Mouse (Mus musculus): ENCODE data around the gene Maz. TPM values are rescaled to one million over a fixed set of nuclear protein-coding genes. Genes with fewer than 3 reads are reported as not detected.
A peak's percentile ranks its signal among the peaks of the same experiment; 100 is the strongest.

Gene Maz
- total RNA-seq, 1 experiment from 2014 or later = 53.3 TPM

DNA sequence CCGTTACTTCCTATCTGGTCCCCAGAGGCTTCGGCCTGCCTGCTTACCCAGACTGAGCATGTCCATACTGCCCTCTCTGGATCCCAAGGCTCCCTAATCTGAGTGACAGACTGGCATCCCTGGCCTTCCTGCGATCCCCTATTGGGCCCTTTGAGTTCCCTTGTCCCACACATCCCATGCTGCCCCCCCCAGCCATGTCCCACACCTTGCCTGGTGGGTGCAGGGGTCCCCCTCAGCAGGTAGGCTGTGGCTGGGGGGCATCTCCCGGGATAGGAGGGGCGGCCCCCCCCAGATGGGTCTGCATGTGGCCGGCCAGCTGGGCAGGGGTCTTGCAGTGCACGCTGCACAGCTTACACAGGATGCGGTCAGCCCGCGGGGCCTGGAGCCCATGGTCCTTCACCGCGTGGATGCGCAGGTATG lies 3.6 kb downstream of the Maz start:
- no peak for ATAC-seq (replicated peaks in 1 of 2; ENCODE audit: insufficient read depth in 1 of 2, low FRiP score in 2 of 2, low TSS enrichment in 1 of 2, low read depth in 1 of 2, poor library complexity in 2 of 2, severe bottlenecking in 2 of 2)

DNA sequence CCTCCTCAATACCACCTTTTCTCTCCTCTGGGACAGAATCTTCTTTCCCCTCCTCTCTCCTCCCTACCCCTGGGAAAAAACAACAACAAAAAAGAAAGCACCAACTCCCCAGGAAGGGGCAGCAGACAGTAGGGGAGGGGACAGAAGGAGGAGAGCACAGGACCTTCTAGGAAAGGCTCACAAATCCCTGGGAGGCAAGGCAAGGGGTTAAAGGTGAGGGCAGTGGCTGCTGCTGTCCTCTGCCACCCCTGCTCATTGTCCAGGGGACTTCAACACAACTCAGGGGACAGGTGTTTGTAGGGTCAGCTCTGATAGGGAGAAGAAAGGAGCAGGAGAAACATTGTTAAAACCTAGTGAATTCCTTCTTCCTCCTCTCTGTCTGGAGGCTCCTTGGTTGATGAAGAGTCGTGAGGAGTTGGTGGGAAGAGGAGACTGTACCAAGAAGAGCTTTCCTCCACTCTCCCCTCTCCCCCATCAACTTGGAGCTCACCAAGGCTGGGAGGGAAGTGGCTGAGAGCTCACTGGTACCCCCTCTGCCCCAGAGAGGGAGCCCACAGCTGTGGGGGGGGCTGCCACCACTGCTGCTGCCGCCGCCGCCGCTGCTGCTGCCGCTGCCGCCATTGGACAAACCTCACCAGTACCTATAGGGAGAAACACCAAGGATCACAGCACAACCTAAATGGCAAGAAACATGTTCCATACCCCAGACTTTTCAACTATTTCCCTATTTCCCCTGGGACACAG lies 4.1 kb downstream of the Maz start:
- ATAC-seq (replicated peaks in 1 of 2; ENCODE audit: insufficient read depth in 1 of 2, low FRiP score in 2 of 2, low TSS enrichment in 1 of 2, low read depth in 1 of 2, poor library complexity in 2 of 2, severe bottlenecking in 2 of 2) = no peak

DNA sequence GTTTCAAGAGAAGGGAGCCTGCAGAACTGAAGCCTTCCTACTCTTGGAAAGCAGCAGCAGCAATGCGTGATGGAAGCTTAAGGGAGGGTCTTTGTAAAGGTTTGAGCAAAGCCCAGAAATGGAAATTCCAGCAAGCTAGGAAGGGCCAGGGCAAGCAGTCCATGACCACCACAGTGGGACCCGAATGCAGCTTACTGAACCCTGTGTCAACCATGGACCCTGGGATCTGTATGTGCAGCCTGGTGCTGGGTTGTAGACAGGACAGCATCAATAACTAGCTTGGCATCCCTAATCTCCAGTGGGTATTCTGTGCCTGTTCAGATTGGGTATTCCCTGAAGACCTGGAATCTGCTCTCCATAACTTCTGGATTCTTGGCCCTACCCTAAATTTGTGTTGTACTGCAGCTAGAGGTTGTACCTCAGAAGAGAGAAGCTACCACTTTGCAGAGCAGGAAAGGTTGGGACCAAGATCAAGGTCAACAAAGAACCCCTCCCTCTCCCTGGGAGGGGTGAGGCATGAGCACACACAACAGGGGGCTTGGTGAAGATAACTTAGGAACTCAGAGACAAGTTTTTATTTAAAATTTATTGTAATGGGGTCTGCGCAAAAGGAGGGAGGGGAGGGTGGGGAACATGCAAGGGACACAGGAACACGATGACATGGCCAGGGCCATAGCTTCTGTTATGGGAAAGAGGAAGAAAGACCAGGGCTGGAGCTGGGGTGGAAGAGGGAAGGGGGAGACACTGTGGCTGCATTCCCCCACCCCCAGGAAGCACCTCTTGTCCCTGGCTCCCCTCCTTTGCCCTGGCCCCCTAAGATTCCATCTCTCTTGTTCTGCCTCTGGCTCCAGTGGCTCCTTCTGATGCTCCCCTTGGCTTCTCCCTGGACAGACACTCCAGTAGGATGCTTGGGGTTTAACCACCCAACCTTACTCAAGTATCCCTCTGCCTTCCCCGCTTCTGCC lies 5.0 kb downstream of the Maz start:
- no peak for ATAC-seq (replicated peaks in 1 of 2; ENCODE audit: insufficient read depth in 1 of 2, low FRiP score in 2 of 2, low TSS enrichment in 1 of 2, low read depth in 1 of 2, poor library complexity in 2 of 2, severe bottlenecking in 2 of 2)

DNA sequence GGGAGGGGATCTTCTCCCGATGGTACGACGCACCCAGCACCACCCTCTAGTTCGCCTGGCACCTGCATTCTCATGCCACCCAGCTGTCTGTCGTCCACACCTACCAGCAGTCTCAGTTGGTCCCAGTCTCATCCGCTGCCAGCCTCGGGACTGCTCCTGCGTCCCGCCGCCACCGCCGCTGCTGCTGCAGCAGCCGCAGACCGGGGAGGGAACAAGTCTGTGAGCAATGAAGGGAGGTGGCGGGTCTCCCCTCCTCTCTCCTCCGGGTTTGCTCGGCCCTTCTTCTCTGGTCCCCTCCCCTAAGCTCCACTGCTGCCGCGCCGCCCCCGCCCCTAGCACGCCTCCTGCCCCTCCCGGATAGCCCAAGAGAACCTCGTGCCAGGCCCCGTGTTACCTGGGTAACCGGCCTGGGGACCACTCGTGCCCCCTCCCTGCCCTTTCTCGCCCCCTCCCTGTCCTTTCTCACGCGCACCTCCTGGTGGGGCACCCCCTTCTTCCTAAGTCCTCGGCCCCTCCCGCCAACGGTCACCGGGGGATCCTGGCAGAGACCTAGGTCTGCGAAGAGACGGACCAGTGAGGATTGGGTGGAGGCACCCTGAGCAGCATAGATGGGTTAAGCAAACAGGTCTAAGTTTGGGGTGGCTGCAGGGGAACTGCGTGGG lies 5.8 kb downstream of the Maz start, which contains the start of the genes Gm42742 and Prrt2:
Gene Gm42742, minus strand, starts transcription at position 197 of the 662 bp plus-strand sequence.
Gene Prrt2, minus strand, starts transcription at position 311 of the 662 bp plus-strand sequence.
- ATAC-seq (replicated peaks in 1 of 2; ENCODE audit: insufficient read depth in 1 of 2, low FRiP score in 2 of 2, low TSS enrichment in 1 of 2, low read depth in 1 of 2, poor library complexity in 2 of 2, severe bottlenecking in 2 of 2) = 0 out of 4 replicates have a peak, but pooled peaks of 1 of the 2 experiments have one; percentile 3

DNA sequence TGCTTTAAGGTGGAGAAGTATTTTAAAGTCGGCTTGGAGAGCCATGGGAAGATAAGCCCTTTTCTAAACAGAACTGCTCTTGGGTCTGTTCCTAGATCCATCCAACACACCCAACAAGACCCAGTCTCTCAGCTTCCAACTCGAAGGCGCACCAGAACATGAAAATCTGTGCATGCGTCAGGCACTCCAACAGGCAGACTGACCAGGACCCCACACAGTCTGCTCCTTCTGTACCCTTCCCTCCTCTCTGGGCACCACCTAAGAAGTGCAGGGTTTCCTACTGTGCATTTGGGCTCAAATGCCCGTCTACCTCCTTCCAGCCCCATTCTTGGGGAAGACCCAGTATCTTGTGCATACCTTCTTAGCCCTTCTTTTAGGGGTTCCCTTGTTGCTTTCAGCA lies 6.3 kb downstream of the Maz start:
- ATAC-seq (replicated peaks in 1 of 2; ENCODE audit: insufficient read depth in 1 of 2, low FRiP score in 2 of 2, low TSS enrichment in 1 of 2, low read depth in 1 of 2, poor library complexity in 2 of 2, severe bottlenecking in 2 of 2) = no peak

DNA sequence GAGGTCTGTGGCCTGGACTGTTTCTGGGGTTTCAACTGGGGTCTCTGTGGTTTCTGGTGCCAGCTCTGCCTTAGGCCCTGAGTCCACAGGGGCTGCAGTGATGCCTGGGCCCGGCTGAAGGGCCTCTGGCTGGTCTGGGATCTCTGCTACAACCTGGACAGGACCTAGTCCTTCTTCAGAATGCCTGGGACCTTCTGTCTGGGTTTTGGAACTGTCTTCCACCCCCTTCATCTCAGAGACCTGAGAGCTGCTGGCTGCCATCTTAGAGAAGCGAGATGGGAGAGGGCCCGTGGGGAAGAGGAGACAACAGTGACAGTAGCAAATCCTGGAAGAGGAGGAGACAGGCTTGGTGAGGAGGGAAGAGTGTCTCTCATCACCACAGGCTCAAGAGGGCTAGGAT lies 6.8 kb downstream of the Maz start:
- no peak for ATAC-seq (replicated peaks in 1 of 2; ENCODE audit: insufficient read depth in 1 of 2, low FRiP score in 2 of 2, low TSS enrichment in 1 of 2, low read depth in 1 of 2, poor library complexity in 2 of 2, severe bottlenecking in 2 of 2)

DNA sequence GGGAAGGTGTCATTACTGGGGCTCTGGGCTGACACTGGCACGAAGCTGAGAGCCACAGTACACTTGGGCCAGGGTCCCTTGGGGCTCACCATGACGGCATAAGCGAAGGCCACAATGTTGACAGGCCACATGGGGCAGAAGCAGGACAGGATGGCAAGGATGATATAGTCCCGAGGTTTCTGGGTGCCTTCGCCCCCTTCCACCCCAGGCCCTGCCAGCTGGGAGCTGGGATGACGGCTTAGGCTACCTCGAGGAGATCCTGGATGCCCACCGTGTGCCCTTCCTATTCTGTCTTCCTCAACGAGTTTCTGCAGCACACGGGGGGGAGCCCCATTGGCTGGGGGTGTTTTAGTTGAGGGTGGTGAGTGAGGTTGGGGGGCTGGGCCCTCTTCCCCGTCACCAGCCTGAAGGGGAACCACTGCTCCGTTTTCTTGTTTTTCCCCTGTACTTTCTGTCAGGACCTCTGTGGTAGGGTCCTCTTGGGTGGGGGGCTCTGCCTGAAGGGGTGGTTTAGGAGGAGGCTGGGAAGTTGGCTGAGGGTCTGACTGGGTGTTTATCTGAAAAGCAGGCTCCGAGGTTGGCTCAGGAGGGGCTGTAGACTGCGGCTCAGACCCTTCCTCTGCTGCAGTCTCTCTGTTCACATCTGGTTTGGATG lies 7.4 kb downstream of the Maz start:
- ATAC-seq (replicated peaks in 1 of 2; ENCODE audit: insufficient read depth in 1 of 2, low FRiP score in 2 of 2, low TSS enrichment in 1 of 2, low read depth in 1 of 2, poor library complexity in 2 of 2, severe bottlenecking in 2 of 2) = no peak

DNA sequence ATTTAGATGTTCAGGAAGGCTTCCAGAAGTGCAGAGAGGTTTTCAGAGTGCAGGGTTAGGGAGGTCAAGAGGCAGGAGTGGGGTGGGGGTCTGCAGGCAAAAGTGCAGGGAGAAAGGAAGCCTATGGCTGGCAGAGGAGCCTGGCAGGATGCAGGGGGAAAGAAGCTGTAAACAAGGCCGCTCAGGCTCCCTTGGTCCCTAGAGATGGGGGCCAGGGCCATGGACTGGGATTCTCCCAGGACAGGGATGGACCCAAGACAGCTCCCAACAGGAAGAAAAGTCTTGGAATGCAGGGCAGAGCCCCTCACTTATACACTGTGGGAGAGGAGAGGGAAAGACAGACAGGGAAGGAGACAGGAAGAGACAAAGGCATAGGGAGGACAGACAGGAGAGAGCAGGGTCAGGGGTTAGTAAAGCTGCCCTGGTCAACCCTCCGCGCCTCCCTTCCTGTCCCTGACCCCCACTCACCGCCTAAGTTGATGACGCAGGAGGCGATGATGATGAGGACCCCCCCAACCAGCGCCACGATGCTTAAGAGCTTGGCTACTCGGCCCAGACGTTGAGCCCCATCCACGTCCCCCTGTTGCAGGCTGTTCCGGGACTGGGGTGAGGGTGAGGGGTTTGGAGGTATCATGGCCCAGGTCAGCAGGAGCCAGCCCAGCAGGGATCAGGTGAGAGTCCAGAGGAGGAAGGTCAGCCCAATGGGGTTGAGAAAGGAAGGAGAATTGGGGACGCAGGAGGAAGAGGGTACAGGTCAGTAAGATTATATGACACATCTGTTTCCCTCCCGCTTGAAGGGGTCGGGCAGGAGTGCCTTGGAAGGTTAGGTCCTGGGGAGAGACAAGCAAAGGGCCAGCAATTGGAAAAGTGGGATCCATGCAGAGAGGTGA lies 8.2 kb downstream of the Maz start:
- ATAC-seq (replicated peaks in 1 of 2; ENCODE audit: insufficient read depth in 1 of 2, low FRiP score in 2 of 2, low TSS enrichment in 1 of 2, low read depth in 1 of 2, poor library complexity in 2 of 2, severe bottlenecking in 2 of 2) = no peak

DNA sequence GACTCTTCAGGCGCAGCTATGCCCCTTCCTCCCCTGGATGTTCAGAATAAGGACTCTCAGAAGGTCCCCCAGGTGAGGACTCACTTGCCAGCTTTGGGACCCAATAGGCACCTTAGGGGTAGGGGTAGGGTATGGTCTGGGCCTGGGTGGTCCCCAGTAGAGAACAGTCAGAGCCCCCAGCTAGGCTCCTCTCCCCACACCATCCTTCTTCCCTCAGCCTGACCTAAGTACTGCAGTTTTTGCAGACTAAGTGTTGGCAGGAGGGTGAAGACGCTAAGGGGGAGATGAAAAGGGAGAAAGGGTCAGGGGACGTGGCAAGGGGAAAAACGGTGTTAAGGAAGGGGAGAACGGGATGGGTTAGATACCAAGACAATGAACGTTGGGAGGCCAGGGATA lies 8.9 kb downstream of the Maz start:
- ATAC-seq (replicated peaks in 1 of 2; ENCODE audit: insufficient read depth in 1 of 2, low FRiP score in 2 of 2, low TSS enrichment in 1 of 2, low read depth in 1 of 2, poor library complexity in 2 of 2, severe bottlenecking in 2 of 2) = no peak

DNA sequence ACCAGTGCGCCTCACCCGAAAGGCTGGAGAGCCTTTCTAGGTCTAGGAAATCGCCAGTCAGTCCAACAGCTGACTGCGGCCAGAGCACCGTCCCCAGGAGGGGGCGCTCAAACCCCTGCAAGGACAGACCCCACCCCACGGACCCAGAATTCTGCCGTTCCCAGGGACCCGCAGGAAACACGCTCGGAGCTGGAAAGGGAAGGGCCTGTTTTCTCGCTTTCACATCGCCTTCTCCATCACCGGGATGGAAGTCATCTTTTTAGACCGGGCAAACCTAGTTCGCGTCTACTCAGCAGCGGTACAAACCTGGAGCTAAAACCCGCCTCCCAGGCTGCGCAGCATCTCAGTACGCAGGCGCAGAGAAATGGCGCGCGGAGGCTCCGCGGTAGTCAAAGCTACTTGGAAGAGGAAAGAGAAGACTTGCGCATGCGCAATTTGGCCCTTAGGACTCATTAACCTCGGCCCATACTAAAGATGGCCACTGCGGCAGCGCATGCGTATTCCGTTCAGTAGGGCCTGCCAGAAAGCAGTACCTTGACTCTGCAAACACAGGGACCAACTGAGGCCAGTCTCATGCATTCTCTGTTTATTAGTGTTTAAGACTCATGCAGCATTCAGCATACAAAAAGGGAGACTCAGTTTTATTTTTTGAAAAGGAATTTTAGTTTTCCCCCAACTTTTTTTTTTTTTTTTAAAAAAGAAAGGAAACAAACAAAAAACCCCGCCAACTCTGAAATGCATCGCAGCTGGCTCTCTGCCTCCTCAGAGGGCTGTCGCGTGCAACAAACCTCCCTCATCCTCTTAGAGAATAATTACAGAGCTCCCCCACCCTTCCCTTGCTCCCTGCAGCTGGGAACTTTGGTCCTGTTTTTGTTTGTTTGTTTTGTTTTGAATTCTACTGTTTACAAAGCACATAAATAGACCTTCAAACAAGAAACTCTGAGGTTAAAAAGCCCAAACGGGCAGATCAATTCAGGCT lies 9.6 kb downstream of the Maz start, which contains the start of gene Pagr1a:
Gene Pagr1a, minus strand, starts transcription at position 382 of the 979 bp plus-strand sequence.
- peak; percentile 63 to 79 for ATAC-seq (replicated peaks in 1 of 2; ENCODE audit: insufficient read depth in 1 of 2, low FRiP score in 2 of 2, low TSS enrichment in 1 of 2, low read depth in 1 of 2, poor library complexity in 2 of 2, severe bottlenecking in 2 of 2)

DNA sequence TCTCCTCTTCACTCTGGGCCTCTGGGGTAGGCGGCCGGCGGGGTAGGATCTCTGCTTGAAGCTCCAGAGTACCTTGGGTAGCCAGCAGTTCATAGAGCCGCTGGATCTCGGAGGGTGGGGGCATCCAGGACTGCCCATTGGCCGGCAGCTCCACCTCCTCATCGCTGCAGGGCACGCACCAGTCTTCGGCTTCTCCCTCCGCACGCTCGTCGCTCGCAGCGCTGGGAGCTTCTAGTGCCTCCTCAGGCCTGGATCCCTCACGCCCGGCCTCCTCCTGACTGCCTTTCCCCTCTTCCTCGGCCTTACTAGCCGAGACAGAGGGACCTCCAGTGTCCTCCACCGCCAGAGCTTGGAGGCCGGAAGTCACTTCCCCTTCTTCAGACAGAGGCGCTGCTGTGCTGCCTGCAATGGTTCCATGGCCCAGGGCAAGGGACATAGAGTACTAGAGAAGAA lies 10.3 kb downstream of the Maz start:
- ATAC-seq (replicated peaks in 1 of 2; ENCODE audit: insufficient read depth in 1 of 2, low FRiP score in 2 of 2, low TSS enrichment in 1 of 2, low read depth in 1 of 2, poor library complexity in 2 of 2, severe bottlenecking in 2 of 2) = peak; percentile 34 to 47

DNA sequence TGATC lies 10.6 kb downstream of the Maz start, which contains the start of gene Pagr1b:
Gene Pagr1b, minus strand, starts transcription at position 4 of the 5 bp plus-strand sequence.
- ATAC-seq (replicated peaks in 1 of 2; ENCODE audit: insufficient read depth in 1 of 2, low FRiP score in 2 of 2, low TSS enrichment in 1 of 2, low read depth in 1 of 2, poor library complexity in 2 of 2, severe bottlenecking in 2 of 2) = no peak

DNA sequence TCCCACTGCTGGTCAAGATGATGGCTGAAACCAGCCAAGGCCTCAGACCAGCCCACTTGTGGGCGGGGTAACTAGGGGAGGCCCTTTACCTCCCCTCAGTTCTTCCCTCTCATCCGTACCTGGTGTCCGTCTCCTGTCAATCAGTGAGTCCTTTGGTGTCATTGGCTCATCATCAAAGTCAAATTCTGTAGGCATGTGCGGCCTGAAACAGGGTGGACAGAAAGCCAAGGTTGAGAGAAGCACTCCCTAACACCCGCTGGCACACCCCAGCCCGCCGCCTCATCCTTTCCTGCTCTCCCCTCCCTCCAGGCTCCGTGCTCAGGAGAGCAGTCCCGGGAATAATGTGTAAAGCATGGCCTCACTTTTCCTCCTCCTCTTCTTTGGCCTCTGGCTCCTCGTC lies 10.8 kb downstream of the Maz start:
- ATAC-seq (replicated peaks in 1 of 2; ENCODE audit: insufficient read depth in 1 of 2, low FRiP score in 2 of 2, low TSS enrichment in 1 of 2, low read depth in 1 of 2, poor library complexity in 2 of 2, severe bottlenecking in 2 of 2) = no peak

DNA sequence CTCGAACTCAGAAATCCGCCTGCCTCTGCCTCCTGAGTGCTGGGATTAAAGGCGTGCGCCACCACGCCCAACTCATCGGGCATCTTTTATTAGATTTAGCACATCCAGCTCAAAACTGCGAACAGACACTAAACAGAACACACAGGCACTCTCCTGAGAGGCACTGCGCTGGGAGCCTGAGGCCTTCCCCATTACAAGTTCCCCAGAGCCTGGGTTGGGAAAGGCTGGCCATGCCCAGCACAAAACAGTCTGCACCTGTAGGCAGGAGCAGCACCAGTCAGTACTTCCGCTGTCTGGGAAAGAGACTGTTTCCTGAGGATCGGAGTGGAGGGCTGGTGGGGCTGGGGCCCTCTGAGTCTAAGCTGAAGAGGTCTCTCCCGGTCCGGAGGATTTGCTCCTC lies 11.8 kb downstream of the Maz start:
- ATAC-seq (replicated peaks in 1 of 2; ENCODE audit: insufficient read depth in 1 of 2, low FRiP score in 2 of 2, low TSS enrichment in 1 of 2, low read depth in 1 of 2, poor library complexity in 2 of 2, severe bottlenecking in 2 of 2) = no peak

DNA sequence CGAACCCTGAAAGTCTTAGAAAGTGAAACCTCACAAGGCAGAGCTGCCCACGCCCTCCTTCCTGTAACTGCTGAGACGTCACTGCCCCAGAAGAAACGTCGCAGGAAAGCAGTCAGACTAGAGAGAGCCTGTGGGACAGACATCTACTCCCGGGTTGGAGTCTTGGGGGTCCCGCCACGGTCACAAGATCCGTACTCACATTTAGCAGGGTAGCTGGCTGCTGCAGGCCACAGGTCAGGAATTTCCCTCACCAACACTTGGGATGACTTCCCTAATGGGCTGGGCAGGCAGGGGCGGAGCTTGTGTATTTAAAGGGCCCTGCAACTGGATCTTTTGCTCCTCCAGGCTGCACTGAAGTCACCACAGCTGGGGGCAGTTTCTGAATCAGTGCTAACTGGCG lies 12.5 kb downstream of the Maz start, which contains the start of gene Mvp:
Gene Mvp, minus strand, starts transcription at position 302 of the 400 bp plus-strand sequence.
- ATAC-seq (replicated peaks in 1 of 2; ENCODE audit: insufficient read depth in 1 of 2, low FRiP score in 2 of 2, low TSS enrichment in 1 of 2, low read depth in 1 of 2, poor library complexity in 2 of 2, severe bottlenecking in 2 of 2) = peak in 1 of 2 experiments; percentile 49; a peak in 2 of 4 replicates

DNA sequence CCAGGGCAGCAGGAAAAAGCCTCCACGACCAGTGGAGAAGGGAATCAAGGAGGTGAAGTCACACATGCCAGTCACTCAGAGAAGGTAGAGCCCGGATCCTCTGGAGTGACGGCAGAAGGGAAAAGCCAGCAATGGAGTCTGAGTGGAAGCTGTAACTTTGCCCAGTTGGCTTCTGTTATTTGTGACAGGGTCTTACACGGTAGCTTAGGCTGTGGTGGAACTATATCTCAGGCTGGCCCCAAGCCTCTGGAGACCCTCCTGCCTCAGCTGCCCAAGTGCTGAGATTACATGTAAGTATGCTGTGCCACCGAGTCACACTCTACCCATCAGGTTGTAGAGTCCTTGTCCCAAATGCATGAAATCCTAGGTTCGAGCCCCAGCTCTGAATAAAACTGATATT lies 13.5 kb downstream of the Maz start:
- no peak for ATAC-seq (replicated peaks in 1 of 2; ENCODE audit: insufficient read depth in 1 of 2, low FRiP score in 2 of 2, low TSS enrichment in 1 of 2, low read depth in 1 of 2, poor library complexity in 2 of 2, severe bottlenecking in 2 of 2)

Measured in hematopoietic stem cell, adult 5-6 weeks (primary cell).